Mouse (Mus musculus) frontal cortex, postnatal 10 days (tissue): Measurements from ENCODE around the gene Krt10.

Experiments used
- DNase-seq, 2 experiments: peaks; one replicate each; pipeline ENCODE4 v3.0.0; 2022; ENCODE audit warnings: low spot score in 2 of 2, mixed read lengths in 1 of 2

Krt10 gene

DNA sequence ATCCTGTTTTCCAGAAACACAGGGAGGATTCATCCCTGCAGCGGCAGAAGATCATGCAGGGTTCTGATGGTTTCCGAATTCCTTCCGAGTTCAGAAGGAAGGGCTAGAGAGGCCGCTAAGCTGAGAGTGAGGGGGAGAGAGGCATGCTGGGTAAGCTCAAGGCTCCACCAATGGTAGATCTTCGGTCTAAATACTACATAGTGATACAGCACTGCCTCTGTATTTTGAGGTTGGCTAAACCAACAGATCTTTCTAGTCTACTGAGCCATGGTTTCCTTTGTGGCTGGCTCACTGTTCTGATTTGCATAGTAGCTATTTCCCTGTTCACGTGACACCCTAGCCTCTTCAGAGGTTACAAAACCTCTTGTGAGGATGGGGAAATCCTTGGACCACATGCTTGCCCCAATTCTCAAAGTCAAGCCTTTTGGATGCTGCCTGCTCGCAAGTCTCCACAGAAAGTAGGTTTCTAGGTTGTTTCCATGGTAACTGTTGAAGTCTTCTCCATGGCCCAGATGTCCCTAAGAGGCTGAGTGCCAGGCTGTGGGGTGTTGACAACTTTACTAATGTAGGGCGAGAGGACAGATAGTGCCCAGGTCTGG is 19.2 kb downstream of the Krt10 start:
- peak; percentile 34 to 58 for DNase-seq

DNA sequence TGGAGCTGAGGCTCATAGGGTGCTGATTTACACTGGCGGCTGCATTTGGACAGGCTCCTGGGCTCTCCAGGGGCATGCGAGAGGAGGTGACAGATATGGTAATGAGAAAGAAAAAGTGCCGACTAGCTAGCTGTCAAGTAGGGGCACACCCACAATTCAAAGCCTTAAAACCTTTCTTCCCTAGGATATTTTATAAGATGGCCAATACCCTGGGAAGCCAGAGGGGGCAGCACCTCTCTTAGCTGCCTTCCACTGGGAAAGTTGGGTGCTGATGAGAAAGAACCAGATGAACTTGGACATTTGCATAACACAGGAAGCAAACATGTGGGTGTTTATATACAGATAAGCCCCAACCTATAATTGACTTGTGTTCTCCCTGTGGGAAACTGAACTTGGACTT is 19.9 kb downstream of the Krt10 start:
- DNase-seq, result no peak

GRCm38 (mm10) chr11:99366791-99367190 is 22.4 kb downstream of the Krt10 start:
- DNase-seq, result no peak

GRCm38 (mm10) chr11:99364412-99364811 is 24.8 kb downstream of the Krt10 start:
- DNase-seq, result no peak

- no peak for DNase-seq
Observed at GRCm38 (mm10) chr11:99361423-99361822, 27.7 kb downstream of the Krt10 start.

DNA sequence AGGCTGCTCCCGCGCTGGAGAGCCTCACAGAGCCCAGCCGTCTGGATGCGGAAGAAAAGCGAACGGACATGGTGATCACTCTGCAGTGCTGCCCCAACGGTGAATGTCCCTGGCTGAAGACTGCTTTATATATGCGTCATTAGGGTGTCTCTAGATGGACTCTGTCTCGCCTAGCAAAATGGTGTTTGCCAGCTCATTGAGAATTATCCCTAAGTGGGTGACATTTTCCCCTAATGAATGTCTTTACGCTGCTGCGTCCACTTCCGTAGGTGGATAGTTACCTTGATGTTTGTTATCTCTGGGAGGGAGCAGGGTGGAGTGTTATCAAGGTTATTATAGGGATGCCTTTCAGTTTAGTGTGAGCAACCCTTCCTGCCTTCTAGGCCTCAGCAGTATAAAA is 38.2 kb downstream of the Krt10 start, which contains the start of gene Krt27:
Gene Krt27 (minus strand): TSS at position 101 of the 400 bp plus-strand sequence.
- DNase-seq, result no peak

DNA sequence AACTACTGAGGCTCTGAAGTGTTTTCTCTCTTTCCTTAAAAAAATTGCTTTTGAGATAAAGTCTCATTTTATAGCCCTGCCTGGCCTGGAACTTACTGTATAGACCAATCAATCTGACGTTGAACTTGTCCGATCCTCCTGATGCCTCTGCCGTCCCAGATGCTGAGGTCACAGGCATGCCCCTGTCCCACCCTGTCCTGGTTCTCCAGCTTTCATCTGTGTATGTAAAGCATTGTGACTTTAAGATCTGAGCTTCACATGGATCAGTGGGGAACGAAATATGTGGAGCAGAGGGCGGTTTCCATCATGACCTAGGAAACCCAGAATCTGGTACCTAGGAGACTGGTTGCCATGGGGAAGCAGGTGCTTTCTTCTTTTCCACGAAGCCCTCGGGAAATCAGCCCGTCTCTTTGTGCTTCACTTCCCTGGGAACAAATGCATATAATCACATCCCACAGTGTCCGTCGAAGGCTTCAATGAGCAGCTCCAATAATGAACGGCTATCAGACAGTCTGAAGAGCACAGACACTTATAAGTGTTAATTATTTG is 49.8 kb downstream of the Krt10 start:
- DNase-seq, result no peak

GRCm38 (mm10) chr11:99337866-99338265 is 51.3 kb downstream of the Krt10 start, which contains the start of gene Krt26:
Gene Krt26, minus strand, starts transcription at chr11:99337966.
- no peak for DNase-seq
